Mouse (Mus musculus): ENCODE measurements around the gene Tmprss3. TPM values are rescaled to one million over a fixed set of nuclear protein-coding genes. Genes with fewer than 3 reads are reported as not detected.

The Tmprss3 gene
- polyA plus RNA-seq, 1 experiment from 2014 or later = not detected

DNA sequence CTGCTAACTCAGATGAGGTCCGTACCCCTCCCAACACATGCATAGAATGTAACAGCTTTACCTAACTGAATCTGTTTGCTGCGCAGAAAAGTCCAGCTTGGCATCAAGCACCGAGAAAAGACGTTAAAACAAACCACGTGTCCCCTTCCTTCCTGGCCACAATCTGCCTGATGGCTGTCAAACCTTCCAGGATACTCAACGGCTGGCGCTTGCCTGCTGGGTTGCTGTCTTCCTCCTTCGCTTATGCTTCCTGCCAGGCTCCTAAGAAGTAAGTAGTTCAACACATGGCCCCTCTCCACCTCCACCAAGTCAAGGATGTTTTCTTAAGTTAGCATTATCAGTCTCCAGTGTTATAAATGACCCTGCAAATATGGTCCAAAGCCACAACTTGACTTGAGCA lies 45.0 kb downstream of the Tmprss3 start:
- no peak overlapping the region for H3K4me3 ChIP-seq (ENCODE audit: low read depth, low read length)
- H3K9ac ChIP-seq (ENCODE audit: low read depth, low read length) = no peak overlapping the region
- H3K9me3 ChIP-seq (replicated peaks; ENCODE audit: control insufficient read depth, low read length, poor library complexity, severe bottlenecking) = peaks cover 5% of the 10 kb centered on the region
- no peak for ATAC-seq
- no peak overlapping the region for H3K27ac ChIP-seq (ENCODE audit: low read length)
- H3K4me2 ChIP-seq (ENCODE audit: low read length) = no peak overlapping the region
- H3K27me3 ChIP-seq (ENCODE audit: control insufficient read depth, insufficient read depth, low read depth, low read length) = no peaks in the 10 kb centered on the region
- H3K36me3 ChIP-seq (ENCODE audit: control insufficient read depth, insufficient read depth, low read length) = no peaks in the 10 kb centered on the region
- H3K4me1 ChIP-seq (ENCODE audit: control insufficient read depth, insufficient read depth, low read length) = no peaks in the 10 kb centered on the region
- WGBS = 88% methylated on average over 8 of the region's 8 CpGs

DNA sequence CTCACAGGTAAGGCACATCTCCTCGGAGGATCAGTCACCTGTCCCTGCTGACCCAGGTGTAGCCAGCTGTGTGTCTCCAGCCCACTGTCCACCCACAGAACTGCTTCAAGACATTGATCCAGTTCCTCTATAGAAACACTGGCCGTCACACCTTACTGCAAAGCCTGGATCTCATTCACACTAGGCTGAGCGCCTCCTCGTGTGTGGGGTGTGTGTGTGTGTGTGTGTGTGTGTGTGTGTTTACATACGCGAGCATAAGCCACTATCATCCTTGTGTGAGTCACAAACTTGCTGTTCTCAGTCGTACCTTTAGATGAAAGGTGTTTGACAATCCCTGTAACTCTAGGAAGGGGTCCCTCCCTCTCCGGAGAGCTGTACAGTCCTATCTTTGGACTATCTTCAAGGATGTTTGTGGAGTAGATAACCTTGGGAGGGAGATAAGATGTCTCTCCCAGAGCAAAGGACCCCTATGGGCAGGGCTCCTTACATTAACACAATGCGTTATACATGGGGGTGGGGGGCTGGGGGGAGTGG lies 45.7 kb downstream of the Tmprss3 start:
- Histone ChIP-seq H3K27ac (ENCODE audit: low read length) (no peak overlapping the region), H3K36me3 (ENCODE audit: control insufficient read depth, insufficient read depth, low read length) (no peaks in the 10 kb centered on the region), H3K4me1 (ENCODE audit: control insufficient read depth, insufficient read depth, low read length) (no peaks in the 10 kb centered on the region), H3K4me2 (ENCODE audit: low read length) (no peak overlapping the region), H3K27me3 (ENCODE audit: control insufficient read depth, insufficient read depth, low read depth, low read length) (no peaks in the 10 kb centered on the region), H3K9me3 (replicated peaks; ENCODE audit: control insufficient read depth, low read length, poor library complexity, severe bottlenecking) (peaks cover 5% of the 10 kb centered on the region), H3K9ac (ENCODE audit: low read depth, low read length) (no peak overlapping the region), H3K4me3 (ENCODE audit: low read depth, low read length) (no peak overlapping the region)
- ATAC-seq = no peak
- WGBS = 81% methylated on average over 9 of the region's 9 CpGs

DNA sequence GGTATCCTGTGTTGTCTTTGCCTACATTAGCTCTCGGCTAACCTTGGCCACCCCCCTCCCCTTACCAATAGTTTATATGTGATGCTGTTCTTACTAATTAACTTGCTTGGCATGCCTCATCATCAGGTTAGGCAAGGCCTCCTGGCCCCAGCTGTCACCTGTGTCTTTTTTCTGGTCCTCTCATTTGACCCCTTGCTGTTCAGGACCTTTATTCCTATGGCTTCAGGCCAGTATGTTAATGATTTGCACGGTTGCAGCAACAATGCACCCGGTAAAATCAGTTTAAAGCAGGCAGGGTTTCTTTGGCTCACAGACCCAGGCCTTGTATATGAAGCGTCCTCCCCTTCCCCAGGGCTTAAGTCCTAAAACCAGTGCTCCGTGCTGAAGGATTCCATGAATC lies 46.3 kb downstream of the Tmprss3 start:
- Histone ChIP-seq H3K4me3 (ENCODE audit: low read depth, low read length) (no peak overlapping the region), H3K36me3 (ENCODE audit: control insufficient read depth, insufficient read depth, low read length) (no peaks in the 10 kb centered on the region), H3K9me3 (replicated peaks; ENCODE audit: control insufficient read depth, low read length, poor library complexity, severe bottlenecking) (peaks cover 5% of the 10 kb centered on the region), H3K9ac (ENCODE audit: low read depth, low read length) (no peak overlapping the region), H3K4me2 (ENCODE audit: low read length) (no peak overlapping the region), H3K4me1 (ENCODE audit: control insufficient read depth, insufficient read depth, low read length) (no peaks in the 10 kb centered on the region), H3K27me3 (ENCODE audit: control insufficient read depth, insufficient read depth, low read depth, low read length) (no peaks in the 10 kb centered on the region), H3K27ac (ENCODE audit: low read length) (no peak overlapping the region)
- WGBS = 31% methylated on average over 5 of the region's 5 CpGs
- no peak for ATAC-seq

DNA sequence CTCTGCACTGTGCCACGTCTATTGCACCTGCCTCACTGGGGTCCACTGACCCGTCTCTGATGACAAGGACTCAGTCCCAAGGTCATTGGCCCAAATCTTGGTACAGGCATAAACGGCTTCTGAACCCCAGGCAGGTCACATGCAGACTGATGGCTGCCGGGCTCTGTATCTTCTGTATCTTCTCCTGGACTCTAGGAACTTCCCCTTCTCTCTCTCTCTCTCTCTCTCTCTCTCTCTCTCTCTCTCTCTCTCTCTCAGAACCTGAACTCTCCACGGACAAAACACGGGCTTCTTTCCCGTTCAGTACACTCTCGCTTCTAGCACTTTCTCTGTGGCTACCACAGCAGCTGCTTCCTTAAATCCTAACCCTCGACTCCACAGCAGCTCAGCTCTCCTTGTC lies 52.8 kb downstream of the Tmprss3 start:
- H3K9ac ChIP-seq (ENCODE audit: low read depth, low read length) = no peak overlapping the region
- no peak overlapping the region for H3K27ac ChIP-seq (ENCODE audit: low read length)
- no peak overlapping the region for H3K4me3 ChIP-seq (ENCODE audit: low read depth, low read length)
- H3K27me3 ChIP-seq (ENCODE audit: control insufficient read depth, insufficient read depth, low read depth, low read length) = no peaks in the 10 kb centered on the region
- no peaks in the 10 kb centered on the region for H3K36me3 ChIP-seq (ENCODE audit: control insufficient read depth, insufficient read depth, low read length)
- 89% methylated on average over 9 of the region's 9 CpGs for WGBS
- no peak overlapping the region for H3K4me2 ChIP-seq (ENCODE audit: low read length)
- H3K4me1 ChIP-seq (ENCODE audit: control insufficient read depth, insufficient read depth, low read length) = no peaks in the 10 kb centered on the region
- ATAC-seq = no peak
- H3K9me3 ChIP-seq (replicated peaks; ENCODE audit: control insufficient read depth, low read length, poor library complexity, severe bottlenecking) = peaks cover 5% of the 10 kb centered on the region

DNA sequence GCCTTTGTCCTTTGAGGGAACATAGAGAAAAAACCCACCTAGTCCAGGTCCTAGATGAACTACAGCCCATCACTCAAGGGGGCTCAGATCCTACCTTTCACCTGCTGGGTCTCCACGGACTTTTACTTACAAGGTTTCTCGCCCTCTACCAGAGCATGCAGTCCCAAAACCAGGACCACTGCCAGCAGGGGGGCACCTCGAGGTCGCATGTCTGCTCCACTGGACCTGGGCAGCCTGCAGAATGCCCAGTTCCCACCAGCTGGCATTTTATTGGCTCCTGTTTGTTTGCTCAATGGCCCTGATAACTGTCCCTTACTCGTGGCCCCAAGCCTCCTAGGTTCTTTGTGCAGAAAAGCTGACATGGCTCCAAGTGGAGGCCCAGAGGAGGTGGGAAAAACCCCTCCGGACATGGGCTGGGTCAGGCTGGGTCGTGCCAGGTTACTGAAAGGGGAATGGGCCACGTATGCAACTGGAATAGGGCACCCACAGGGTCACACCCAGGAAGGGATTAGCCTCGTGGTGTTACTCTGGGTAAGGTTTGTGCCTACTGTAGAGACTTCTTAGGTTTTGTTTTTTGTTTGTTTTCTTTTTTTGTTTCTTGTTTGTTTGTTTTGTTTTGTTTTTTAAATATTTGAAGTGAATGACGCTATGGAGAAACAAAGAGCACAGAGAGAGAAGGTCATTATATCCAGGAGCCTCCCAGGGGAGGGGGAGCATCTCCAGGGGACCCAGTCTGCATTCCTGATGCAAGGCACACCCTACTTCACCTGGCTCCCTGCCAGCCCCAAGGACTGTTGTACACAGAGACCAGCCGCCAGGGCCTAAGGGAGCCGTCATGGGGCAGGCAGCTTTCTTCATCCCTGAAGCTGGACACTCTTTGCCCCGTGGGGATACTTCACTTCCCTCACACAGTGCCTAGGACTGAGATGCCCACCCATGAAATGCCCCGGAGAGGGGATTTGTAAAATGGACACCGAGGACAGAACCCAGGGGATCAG lies 54.4 kb downstream of the Tmprss3 start, which contains the start of gene Tff2:
TSS of gene Tff2 (minus strand) at position 243 of the 998 bp plus-strand sequence.
- Histone ChIP-seq H3K4me3 (ENCODE audit: low read depth, low read length) (no peak within 1 kb of the TSS), H3K4me1 (ENCODE audit: control insufficient read depth, insufficient read depth, low read length) (no peaks in the 10 kb centered on the region), H3K36me3 (ENCODE audit: control insufficient read depth, insufficient read depth, low read length) (no peaks in the 10 kb centered on the region), H3K9ac (ENCODE audit: low read depth, low read length) (no peak within 1 kb of the TSS), H3K27me3 (ENCODE audit: control insufficient read depth, insufficient read depth, low read depth, low read length) (no peaks in the 10 kb centered on the region), H3K4me2 (ENCODE audit: low read length) (no peak within 1 kb of the TSS), H3K27ac (ENCODE audit: low read length) (no peak within 1 kb of the TSS), H3K9me3 (replicated peaks; ENCODE audit: control insufficient read depth, low read length, poor library complexity, severe bottlenecking) (peaks cover 4% of the 10 kb centered on the region)
- no peak for ATAC-seq
- 71% methylated on average over 15 of the region's 15 CpGs for WGBS

DNA sequence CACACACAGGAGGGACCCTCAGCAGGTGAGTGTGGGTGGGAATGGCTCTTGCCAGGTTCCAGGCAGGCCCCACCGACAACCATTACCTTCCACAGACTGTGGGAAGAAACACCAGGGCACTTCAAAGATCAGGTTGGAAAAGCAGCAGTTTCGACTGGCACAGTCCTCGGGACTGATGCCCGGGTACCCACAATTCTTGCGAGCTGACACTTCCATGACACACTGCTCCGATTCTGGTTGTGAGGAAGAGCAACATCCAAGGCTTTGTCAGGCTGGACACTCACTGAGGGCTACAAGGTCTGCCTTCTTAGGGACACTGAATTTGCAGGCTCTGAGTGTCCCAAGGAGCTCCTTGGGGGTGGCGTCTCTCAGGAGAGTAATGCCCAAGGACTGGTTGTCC lies 56.7 kb downstream of the Tmprss3 start:
- 92% methylated on average over 7 of the region's 7 CpGs for WGBS
- no peak for ATAC-seq
- no peaks in the 10 kb centered on the region for H3K27me3 ChIP-seq (ENCODE audit: control insufficient read depth, insufficient read depth, low read depth, low read length)
- no peaks in the 10 kb centered on the region for H3K4me1 ChIP-seq (ENCODE audit: control insufficient read depth, insufficient read depth, low read length)
- no peak overlapping the region for H3K9ac ChIP-seq (ENCODE audit: low read depth, low read length)
- no peak overlapping the region for H3K27ac ChIP-seq (ENCODE audit: low read length)
- H3K4me2 ChIP-seq (ENCODE audit: low read length) = no peak overlapping the region
- no peak overlapping the region for H3K4me3 ChIP-seq (ENCODE audit: low read depth, low read length)
- no peaks in the 10 kb centered on the region for H3K36me3 ChIP-seq (ENCODE audit: control insufficient read depth, insufficient read depth, low read length)
- no peaks in the 10 kb centered on the region for H3K9me3 ChIP-seq (replicated peaks; ENCODE audit: control insufficient read depth, low read length, poor library complexity, severe bottlenecking)

DNA sequence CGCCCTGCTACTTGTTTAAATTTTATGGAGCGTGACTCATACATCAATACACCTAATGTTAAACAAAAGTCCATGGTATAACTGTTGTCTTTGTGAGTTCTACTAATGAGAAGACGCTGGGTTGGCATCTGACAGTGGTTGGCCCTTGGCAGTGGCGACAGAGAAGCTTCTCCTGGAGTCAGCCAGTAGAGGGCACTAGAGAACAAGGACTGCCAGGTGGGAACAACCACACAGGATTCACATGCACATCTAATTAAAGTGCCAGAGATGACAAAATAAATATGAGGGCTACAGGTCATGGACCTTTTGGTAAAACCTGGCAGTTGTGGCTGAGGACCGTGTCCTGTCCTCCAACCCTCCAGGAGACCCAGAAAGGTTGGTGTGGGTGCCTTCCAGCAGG lies 60.4 kb downstream of the Tmprss3 start:
- WGBS = 20% methylated on average over 5 of the region's 5 CpGs
- ATAC-seq = no peak
- Histone ChIP-seq H3K9me3 (replicated peaks; ENCODE audit: control insufficient read depth, low read length, poor library complexity, severe bottlenecking) (no peaks in the 10 kb centered on the region), H3K27ac (ENCODE audit: low read length) (no peak overlapping the region), H3K4me2 (ENCODE audit: low read length) (no peak overlapping the region), H3K36me3 (ENCODE audit: control insufficient read depth, insufficient read depth, low read length) (no peaks in the 10 kb centered on the region), H3K27me3 (ENCODE audit: control insufficient read depth, insufficient read depth, low read depth, low read length) (no peaks in the 10 kb centered on the region), H3K4me1 (ENCODE audit: control insufficient read depth, insufficient read depth, low read length) (no peaks in the 10 kb centered on the region), H3K4me3 (ENCODE audit: low read depth, low read length) (no peak overlapping the region), H3K9ac (ENCODE audit: low read depth, low read length) (no peak overlapping the region)

DNA sequence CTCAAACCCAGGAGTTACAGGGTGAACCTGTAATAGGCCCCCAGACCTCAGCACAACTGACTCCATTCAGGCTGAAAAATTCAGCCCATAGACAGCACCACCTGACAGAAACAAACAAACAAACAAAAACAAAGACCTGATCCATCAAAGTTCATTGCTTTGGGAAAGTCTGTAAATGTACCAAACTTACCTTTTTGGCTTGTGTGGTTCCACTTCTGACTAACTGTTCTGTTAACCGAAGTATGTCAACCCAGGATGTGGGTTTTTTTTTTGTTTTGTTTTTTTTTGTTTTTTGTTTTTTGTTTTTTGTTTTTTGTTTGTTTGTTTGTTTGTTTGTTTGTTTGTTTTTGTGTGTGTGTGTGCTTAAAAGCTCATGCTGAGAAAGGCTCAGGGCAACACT lies 62.0 kb downstream of the Tmprss3 start:
- Histone ChIP-seq H3K9me3 (replicated peaks; ENCODE audit: control insufficient read depth, low read length, poor library complexity, severe bottlenecking) (no peaks in the 10 kb centered on the region), H3K36me3 (ENCODE audit: control insufficient read depth, insufficient read depth, low read length) (no peaks in the 10 kb centered on the region), H3K4me3 (ENCODE audit: low read depth, low read length) (no peak overlapping the region), H3K9ac (ENCODE audit: low read depth, low read length) (no peak overlapping the region), H3K27me3 (ENCODE audit: control insufficient read depth, insufficient read depth, low read depth, low read length) (no peaks in the 10 kb centered on the region), H3K4me1 (ENCODE audit: control insufficient read depth, insufficient read depth, low read length) (no peaks in the 10 kb centered on the region), H3K4me2 (ENCODE audit: low read length) (no peak overlapping the region), H3K27ac (ENCODE audit: low read length) (no peak overlapping the region)
- 83% methylated on average over 1 of the region's 1 CpGs for WGBS
- no peak for ATAC-seq

DNA sequence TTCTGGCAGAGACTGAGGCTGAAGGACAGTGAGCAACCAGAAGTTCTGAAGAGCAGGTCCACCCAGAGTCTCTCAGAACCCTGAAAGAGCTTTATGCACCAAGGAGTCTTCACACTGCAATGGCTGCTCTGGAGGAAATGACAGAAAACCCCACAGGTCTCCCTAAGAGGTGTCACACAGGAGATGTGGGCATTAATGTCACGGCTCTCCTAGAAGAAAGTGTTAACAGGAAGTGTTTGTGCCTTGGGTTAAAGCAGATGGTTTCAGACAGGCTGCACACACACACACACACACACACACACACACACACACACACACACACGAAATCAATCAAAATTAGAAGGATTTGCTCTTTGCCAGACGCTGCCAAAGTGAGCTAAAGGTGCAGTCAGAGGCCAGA lies 62.5 kb downstream of the Tmprss3 start:
- Histone ChIP-seq H3K9ac (ENCODE audit: low read depth, low read length) (no peak overlapping the region), H3K27me3 (ENCODE audit: control insufficient read depth, insufficient read depth, low read depth, low read length) (no peaks in the 10 kb centered on the region), H3K4me3 (ENCODE audit: low read depth, low read length) (no peak overlapping the region), H3K4me1 (ENCODE audit: control insufficient read depth, insufficient read depth, low read length) (no peaks in the 10 kb centered on the region), H3K4me2 (ENCODE audit: low read length) (no peak overlapping the region), H3K27ac (ENCODE audit: low read length) (no peak overlapping the region), H3K9me3 (replicated peaks; ENCODE audit: control insufficient read depth, low read length, poor library complexity, severe bottlenecking) (no peaks in the 10 kb centered on the region), H3K36me3 (ENCODE audit: control insufficient read depth, insufficient read depth, low read length) (no peaks in the 10 kb centered on the region)
- no peak for ATAC-seq
- 70% methylated on average over 3 of the region's 3 CpGs for WGBS

All from midbrain, embryonic 16.5 days (tissue).